Mouse (Mus musculus): ENCODE data around the gene Tmem181a. TPM values are rescaled to one million over a fixed set of nuclear protein-coding genes. Genes with fewer than 3 reads are reported as not detected.

The Tmem181a gene
- polyA plus RNA-seq, 1 experiment from 2014 or later = 23.9 TPM

Other genes with a start within 250 kb of the Tmem181a start
- gene Serac1, start 177.1 kb upstream of the Tmem181a start, polyA plus RNA-seq (2016; fragmentation: Nextera tagmentation; extraction: Ambion mirVana) = 7.3 and 8.1 TPM in 2 replicates
- 165 and 169 TPM in 2 replicates for gene Gtf2h5, start 177.1 kb upstream of the Tmem181a start, polyA plus RNA-seq (2016; fragmentation: Nextera tagmentation; extraction: Ambion mirVana)
- 132 and 140 TPM in 2 replicates for gene Tulp4, start 150.4 kb upstream of the Tmem181a start, polyA plus RNA-seq (2016; fragmentation: Nextera tagmentation; extraction: Ambion mirVana)
- gene Dynlt1a, start 60.6 kb downstream of the Tmem181a start, polyA plus RNA-seq (2016; fragmentation: Nextera tagmentation; extraction: Ambion mirVana) = 23.0 and 23.3 TPM in 2 replicates
- 495 TPM in 2 replicates for gene Dynlt1b, start 173.3 kb downstream of the Tmem181a start, polyA plus RNA-seq (2016; fragmentation: Nextera tagmentation; extraction: Ambion mirVana)